Mouse (Mus musculus) limb, embryonic 14.5 days (tissue): ENCODE measurements around the gene Pak1ip1. TPM values are rescaled to one million over a fixed set of nuclear protein-coding genes. Genes with fewer than 3 reads are reported as not detected.
"Not testable (repeated sequence)": the region's sequence is repeated elsewhere in the genome, so short reads cannot be mapped to it uniquely, and the experiment has no call there.

Experiments used
- ATAC-seq: fragments of 200-750 bp; cut with Nextera tagmentation; 2 replicates; pipeline ENCODE4 v1.8.0; 2017; ENCODE audit warnings: low read depth, moderate number of reproducible peaks, moderate TSS enrichment; ENCODE audit not compliant: low FRiP score
- DNase-seq: peaks from one replicate; pipeline ENCODE4 v3.0.0-alpha.2; 2015; ENCODE audit warnings: low spot score
- H3K27ac ChIP-seq: fragments of 300-500 bp; sonication (generic); replicated peaks from 2 replicates; pipeline ENCODE4 v1.5.1; 2014; ENCODE audit warnings: low read depth, mild to moderate bottlenecking, low read length, moderate library complexity, mixed read lengths
- H3K27me3 ChIP-seq: fragments of 300-500 bp; sonication (generic); 2 replicates; pipeline ENCODE4 v1.6.1; 2014; ENCODE audit warnings: low read length, mixed read lengths; ENCODE audit not compliant: control insufficient read depth, insufficient read depth
- H3K36me3 ChIP-seq: fragments of 300-500 bp; sonication (generic); 2 replicates; pipeline ENCODE4 v1.6.1; 2014; ENCODE audit warnings: mild to moderate bottlenecking, low read length, moderate library complexity, mixed read lengths; ENCODE audit not compliant: control insufficient read depth, insufficient read depth
- H3K4me1 ChIP-seq: fragments of 300-500 bp; sonication (generic); 2 replicates; pipeline ENCODE4 v1.6.1; 2014; ENCODE audit warnings: antibody characterized with exemption, low read length, mixed read lengths; ENCODE audit not compliant: control insufficient read depth, insufficient read depth
- H3K4me2 ChIP-seq: fragments of 300-500 bp; sonication (generic); replicated peaks from 2 replicates; pipeline ENCODE4 v1.6.1; 2014; ENCODE audit warnings: low read depth, mild to moderate bottlenecking, low read length, moderate library complexity; ENCODE audit not compliant: severe bottlenecking
- H3K4me3 ChIP-seq: fragments of 300-500 bp; sonication (generic); replicated peaks from 2 replicates; pipeline ENCODE4 v1.5.1; 2014; ENCODE audit warnings: low read length
- H3K9ac ChIP-seq: fragments of 300-500 bp; sonication (generic); 2 replicates; pipeline ENCODE4 v1.6.1; 2014; ENCODE audit warnings: mild to moderate bottlenecking, low read depth, low read length, moderate library complexity; ENCODE audit not compliant: severe bottlenecking
- H3K9me3 ChIP-seq: fragments of 300-500 bp; sonication (generic); 2 replicates; pipeline ENCODE4 v1.6.1; 2016; ENCODE audit warnings: low read length; ENCODE audit not compliant: control insufficient read depth
- POLR2A ChIP-seq: fragments of 200-500 bp; IDR thresholded peaks from 2 replicates; pipeline ENCODE4 v1.8.0; 2012; ENCODE audit warnings: inconsistent platforms, mild to moderate bottlenecking, moderate library complexity, borderline replicate concordance; ENCODE audit not compliant: insufficient read depth, insufficient read length; ENCODE audit errors: extremely low read depth
- WGBS: fragments of 180-500 bp; shearing (Covaris S2); extraction: QIAGEN DNeasy Blood & Tissue Kit; methylation state at CpG from one replicate; pipeline ENCODE4 v1.1.7; 2014; 5-methylcytosine and 5-hydroxymethylcytosine counted together
- polyA plus RNA-seq, 2 experiments: library from polyadenylated mRNA; depleted of rRNA in 1 of 2; stranded (reverse) in 1 of 2; unstranded in 1 of 2; fragments of >200 nt; fragmentation: Nextera tagmentation in 1 of 2; extraction: Ambion mirVana in 1 of 2; gene quantifications; 2 replicates each; pipeline versions ENCODE4 v1.2.1 to v1.2.3; 2012 to 2014

The Pak1ip1 gene
- polyA plus RNA-seq, 2 experiments, result 54.0 to 55.7 TPM

DNA sequence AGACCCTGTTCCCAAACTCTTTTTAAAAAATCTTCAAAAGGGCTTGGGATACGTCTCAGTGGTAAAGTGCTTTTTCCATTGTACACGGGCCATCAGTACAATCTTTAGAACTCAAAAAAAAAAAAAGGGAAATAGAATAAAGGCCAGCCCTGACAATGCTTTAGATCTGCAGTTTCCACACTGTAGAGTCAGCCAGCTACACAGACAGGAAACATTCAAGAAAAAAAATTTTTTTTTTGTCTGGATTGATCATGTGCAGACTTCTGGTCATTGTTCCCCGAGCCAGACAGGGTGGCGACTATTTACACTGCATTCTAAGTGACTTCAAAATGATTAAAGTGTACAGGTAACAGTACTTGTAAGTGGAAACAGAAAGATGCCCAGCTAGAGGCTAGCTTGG, 22.2 kb upstream of the Pak1ip1 start:
- H3K4me2 ChIP-seq, result no peak overlapping the region
- H3K9me3 ChIP-seq, result no peaks in the 10 kb centered on the region
- TF ChIP-seq POLR2A, result no peak
- no peaks in the 10 kb centered on the region for H3K4me1 ChIP-seq
- H3K27ac ChIP-seq, result no peak overlapping the region
- 81% methylated on average over 4 of the region's 4 CpGs for WGBS
- no peaks in the 10 kb centered on the region for H3K36me3 ChIP-seq
- DNase-seq, result no peak
- no peaks in the 10 kb centered on the region for H3K27me3 ChIP-seq
- ATAC-seq, result no peak
- no peak overlapping the region for H3K9ac ChIP-seq
- no peak overlapping the region for H3K4me3 ChIP-seq

DNA sequence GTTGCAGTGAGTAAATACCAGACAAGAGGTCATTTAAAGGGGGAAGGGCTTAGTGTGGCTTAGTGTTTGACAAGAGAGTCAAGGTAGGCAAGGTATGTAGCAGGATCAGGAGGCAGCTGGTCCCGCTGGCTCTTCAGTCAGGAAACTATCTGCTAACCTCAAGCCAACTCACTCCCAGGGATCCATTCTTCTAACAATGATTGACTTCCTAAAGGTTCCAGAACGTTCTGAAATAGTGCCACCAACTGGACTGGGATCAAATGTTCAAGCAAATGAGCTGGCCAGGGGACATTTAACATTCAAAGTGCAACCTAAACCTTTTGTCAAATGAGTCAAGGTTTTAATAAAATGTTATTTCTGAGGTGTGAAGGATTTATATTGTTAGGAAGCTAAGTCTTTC, 21.5 kb upstream of the Pak1ip1 start:
- no peak for DNase-seq
- ATAC-seq, result no peak
- no peak overlapping the region for H3K9ac ChIP-seq
- no peaks in the 10 kb centered on the region for H3K4me1 ChIP-seq
- no peak overlapping the region for H3K27ac ChIP-seq
- TF ChIP-seq POLR2A, result no peak
- H3K36me3 ChIP-seq, result no peaks in the 10 kb centered on the region
- H3K4me2 ChIP-seq, result no peak overlapping the region
- H3K4me3 ChIP-seq, result no peak overlapping the region
- WGBS, result 52% methylated on average over 2 of the region's 2 CpGs
- no peaks in the 10 kb centered on the region for H3K9me3 ChIP-seq
- H3K27me3 ChIP-seq, result no peaks in the 10 kb centered on the region

DNA sequence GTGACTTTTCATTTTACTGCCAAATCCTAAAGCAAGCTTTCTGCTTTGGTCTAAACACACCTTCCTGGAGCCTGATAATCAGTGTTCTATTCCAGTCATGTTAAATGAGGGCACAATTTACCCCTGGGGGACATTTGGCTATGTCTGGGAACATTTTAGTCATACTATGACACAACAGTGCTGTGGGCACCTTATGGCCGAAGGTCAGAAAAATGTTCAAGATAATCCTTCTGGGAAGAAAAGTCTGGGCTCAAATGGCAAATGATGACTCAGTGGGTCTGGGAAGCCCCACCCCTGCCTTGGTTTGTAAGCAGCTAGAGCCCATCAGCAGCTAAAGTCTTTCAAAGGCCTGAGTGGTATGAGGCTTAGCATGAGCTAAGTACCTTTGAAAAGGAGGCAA, 18.1 kb upstream of the Pak1ip1 start:
- WGBS, result 86% methylated on average over 1 of the region's 1 CpGs
- H3K36me3 ChIP-seq, result no peaks in the 10 kb centered on the region
- H3K4me3 ChIP-seq, result no peak overlapping the region
- TF ChIP-seq POLR2A, result no peak
- no peaks in the 10 kb centered on the region for H3K4me1 ChIP-seq
- no peak overlapping the region for H3K9ac ChIP-seq
- H3K9me3 ChIP-seq, result no peaks in the 10 kb centered on the region
- H3K4me2 ChIP-seq, result no peak overlapping the region
- ATAC-seq (no peak), DNase-seq (no peak)
- no peak overlapping the region for H3K27ac ChIP-seq
- no peaks in the 10 kb centered on the region for H3K27me3 ChIP-seq

DNA sequence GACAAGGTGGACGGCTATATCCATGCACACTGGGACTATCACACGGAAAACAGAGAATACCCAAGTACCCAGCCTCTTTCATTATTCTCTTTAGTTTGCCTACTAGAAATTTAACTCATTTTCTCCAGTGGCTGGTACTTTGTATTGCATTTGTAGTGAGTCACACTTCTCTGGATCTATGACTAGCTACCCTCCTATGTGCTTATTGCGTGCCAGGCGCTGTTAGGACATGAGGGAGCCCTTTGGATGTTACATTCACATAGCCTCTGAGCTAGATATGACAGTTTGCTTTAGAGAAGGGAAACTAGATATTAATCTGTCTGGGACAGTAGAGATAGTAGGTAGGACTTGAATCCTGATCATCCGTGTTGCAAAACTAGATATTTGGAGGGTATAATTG, 14.7 kb upstream of the Pak1ip1 start:
- H3K9ac ChIP-seq, result no peak overlapping the region

DNA sequence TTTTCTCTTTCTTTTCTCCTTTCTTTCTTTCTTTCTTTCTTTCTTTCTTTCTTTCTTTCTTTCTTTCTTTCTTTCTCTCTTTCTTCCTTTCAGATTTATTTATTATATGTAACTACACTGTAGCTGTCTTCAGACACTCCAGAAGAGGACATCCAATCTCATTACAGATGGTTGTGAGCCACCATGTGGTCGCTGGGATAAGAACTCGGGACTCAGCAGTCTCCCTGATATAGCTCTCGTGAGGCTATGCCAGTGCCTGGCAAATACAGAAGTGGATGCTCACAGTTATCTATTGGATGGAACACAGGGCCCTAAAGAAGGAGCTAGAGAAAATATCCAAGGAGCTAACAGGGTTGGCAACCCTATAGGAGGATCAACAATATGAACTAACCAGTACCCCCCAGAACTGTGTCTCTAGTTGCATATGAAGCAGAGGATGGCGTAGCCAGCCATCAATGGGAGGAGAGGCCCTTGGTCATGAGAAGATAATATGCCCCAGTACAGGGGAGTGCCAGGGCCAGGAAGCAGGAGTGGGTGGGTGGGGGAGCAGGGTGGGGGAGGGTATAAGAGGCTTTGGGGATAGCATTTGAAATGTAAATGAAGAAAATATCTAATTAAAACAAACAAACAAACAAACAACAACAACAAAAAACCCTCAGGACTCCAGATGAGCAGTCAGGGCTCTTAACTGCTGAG, 13.1 kb upstream of the Pak1ip1 start:
- not testable (repeated sequence) for ATAC-seq, H3K4me3 ChIP-seq, H3K9ac ChIP-seq, H3K4me1 ChIP-seq, H3K4me2 ChIP-seq, DNase-seq, H3K27ac ChIP-seq, H3K27me3 ChIP-seq, H3K36me3 ChIP-seq, H3K9me3 ChIP-seq
- 70% methylated on average over 4 of the region's 4 CpGs for WGBS

More for the DNA sequence above, 14.7 kb upstream of the Pak1ip1 start:
- Histone ChIP-seq H3K9me3 (no peaks in the 10 kb centered on the region), H3K4me3 (no peak overlapping the region), H3K27ac (no peak overlapping the region), H3K36me3 (no peaks in the 10 kb centered on the region), H3K4me1 (no peaks in the 10 kb centered on the region), H3K27me3 (no peaks in the 10 kb centered on the region), H3K4me2 (no peak overlapping the region)
- 89% methylated on average over 5 of the region's 5 CpGs for WGBS
- ATAC-seq (no peak), DNase-seq (no peak)
- TF ChIP-seq POLR2A, result no peak

DNA sequence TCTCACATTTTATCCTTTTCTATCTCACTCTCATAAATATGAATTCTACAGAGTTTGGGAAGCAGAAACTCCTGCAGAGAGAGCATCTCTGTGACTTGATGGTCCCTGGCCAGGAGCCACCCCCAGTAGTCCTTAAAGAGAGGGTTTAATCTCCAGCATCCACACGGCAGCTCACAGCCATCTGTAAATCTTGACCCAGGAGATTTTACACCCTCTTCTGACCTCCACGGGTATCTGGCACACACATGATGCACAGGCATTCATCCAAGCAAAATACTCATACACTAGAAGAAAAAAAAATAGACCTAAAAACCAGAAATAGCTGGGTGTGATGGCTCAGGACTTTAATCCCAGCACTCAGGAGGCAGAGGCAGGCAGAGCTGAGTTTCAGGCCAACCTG, 12.4 kb upstream of the Pak1ip1 start:
- no peak overlapping the region for H3K9ac ChIP-seq
- DNase-seq (no peak), ATAC-seq (no peak)
- no peak overlapping the region for H3K4me2 ChIP-seq
- H3K27me3 ChIP-seq, result no peaks in the 10 kb centered on the region
- no peaks in the 10 kb centered on the region for H3K9me3 ChIP-seq
- H3K36me3 ChIP-seq, result no peaks in the 10 kb centered on the region
- TF ChIP-seq POLR2A, result no peak
- WGBS, result 44% methylated on average over 2 of the region's 2 CpGs
- no peak overlapping the region for H3K4me3 ChIP-seq
- H3K4me1 ChIP-seq, result no peaks in the 10 kb centered on the region
- H3K27ac ChIP-seq, result no peak overlapping the region
